Mouse (Mus musculus): Measurements from ENCODE around the gene Rai14. TPM values are rescaled to one million over a fixed set of nuclear protein-coding genes. Genes with fewer than 3 reads are reported as not detected.
"Not testable (repeated sequence)": the region's sequence is repeated elsewhere in the genome, so short reads cannot be mapped to it uniquely, and the experiment has no call there.

Rai14 gene
- polyA plus RNA-seq, 1 experiment, result 2.2 TPM

GRCm38 (mm10) chr15:10533361-10533760, 181.1 kb downstream of the Rai14 start:
- not testable (repeated sequence) for DNase-seq (ENCODE audit: low read depth)

GRCm38 (mm10) chr15:10531352-10531751, 183.1 kb downstream of the Rai14 start:
- no peak for DNase-seq (ENCODE audit: low read depth)

DNA sequence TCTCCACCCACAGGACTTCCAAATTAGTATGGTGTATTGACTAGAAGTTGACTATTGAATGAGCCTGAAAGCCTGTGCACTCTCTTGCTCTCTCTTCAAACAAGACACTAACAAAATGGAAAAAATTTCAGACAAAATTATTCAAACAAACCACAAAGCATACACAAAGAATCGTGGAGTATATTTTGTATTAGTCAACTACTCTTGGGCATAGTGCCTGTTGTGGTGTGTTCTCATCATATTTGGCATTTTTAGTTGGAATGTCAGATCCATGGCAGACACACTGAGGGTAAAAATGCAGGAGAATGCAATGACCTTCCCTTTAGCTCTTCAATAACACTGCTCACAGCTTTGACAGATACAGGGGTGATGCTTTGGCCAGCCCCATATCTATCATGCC, 188.5 kb downstream of the Rai14 start:
- DNase-seq (ENCODE audit: low read depth), result no peak

Other genes with a start within 250 kb of the Rai14 start
- gene Dnajc21, start 244.1 kb downstream of the Rai14 start, polyA plus RNA-seq (2012; rRNA removed), result 1.5 and 2.4 TPM in 2 replicates
- 2.1 and 2.9 TPM in 2 replicates for gene Brix1, start 228.7 kb downstream of the Rai14 start, polyA plus RNA-seq (2012; rRNA removed)
- 6.1 and 7.9 TPM in 2 replicates for gene Rad1, start 228.6 kb downstream of the Rai14 start, polyA plus RNA-seq (2012; rRNA removed)
- gene Ttc23l, start 156.0 kb downstream of the Rai14 start, polyA plus RNA-seq (2012; rRNA removed), result 0.11 and 0.15 TPM in 2 replicates
- 3.5 and 5.0 TPM in 2 replicates for gene C1qtnf3, start 237.7 kb upstream of the Rai14 start, polyA plus RNA-seq (2012; rRNA removed)